Mouse (Mus musculus): Measurements from ENCODE around the gene Arhgef18.

Arhgef18 gene

GRCm38 (mm10) chr8:3417455-3417854 is 24.6 kb downstream of the Arhgef18 start:
- CTCF ChIA-PET: interaction anchor here in 2 of 4 experiments (0.8 to 3.1 kb wide), 3 partner anchors 22 to 30 kb away, joined by 3 to 12 read pairs (median 8); no protein-coding TSS in a partner anchor

DNA sequence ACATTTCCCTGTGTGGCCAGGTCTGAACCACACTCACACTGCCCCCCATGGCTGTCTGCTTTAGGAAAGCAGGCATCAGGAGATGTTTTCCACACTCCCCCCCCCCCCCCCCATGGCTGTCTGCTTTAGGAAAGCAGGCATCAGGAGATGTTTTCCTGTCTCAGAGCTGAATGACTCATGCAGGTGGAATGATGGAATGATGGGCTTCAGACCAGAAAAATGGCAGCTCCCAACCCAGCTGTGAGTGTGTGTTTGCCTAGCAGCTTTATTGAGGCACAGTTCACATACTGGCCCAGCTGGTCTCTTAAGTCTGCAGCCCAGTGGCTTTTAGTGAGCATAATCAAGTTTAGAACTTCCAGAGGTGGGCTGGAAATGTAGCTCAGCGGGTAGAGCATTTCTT is 25.3 kb downstream of the Arhgef18 start:
- ChIA-PET CTCF (interaction anchor here in 3 of 4 experiments (0.7 to 3.1 kb wide), 4 partner anchors 20 to 31 kb away, joined by 3 to 12 read pairs (median 6); no protein-coding TSS in a partner anchor), POLR2A (interaction anchor here in 3 of 4 experiments (0.6 to 12.8 kb wide), 18 partner anchors 9 to 162 kb away, joined by 3 to 204 read pairs (median 4); partner anchors contain the start of genes Arhgef18 (in 3 of the 3), A430078G23Rik (in 1 of the 3) and Mcoln1 (in 1 of the 3))

More at GRCm38 (mm10) chr8:3417455-3417854, 24.6 kb downstream of the Arhgef18 start:
- POLR2A ChIA-PET: interaction anchor here in 3 of 4 experiments (0.7 to 12.8 kb wide), 12 partner anchors 15 to 162 kb away, joined by 3 to 204 read pairs (median 4); partner anchors contain the start of genes Arhgef18 (in 3 of the 3), A430078G23Rik (in 1 of the 3) and Mcoln1 (in 1 of the 3)

DNA sequence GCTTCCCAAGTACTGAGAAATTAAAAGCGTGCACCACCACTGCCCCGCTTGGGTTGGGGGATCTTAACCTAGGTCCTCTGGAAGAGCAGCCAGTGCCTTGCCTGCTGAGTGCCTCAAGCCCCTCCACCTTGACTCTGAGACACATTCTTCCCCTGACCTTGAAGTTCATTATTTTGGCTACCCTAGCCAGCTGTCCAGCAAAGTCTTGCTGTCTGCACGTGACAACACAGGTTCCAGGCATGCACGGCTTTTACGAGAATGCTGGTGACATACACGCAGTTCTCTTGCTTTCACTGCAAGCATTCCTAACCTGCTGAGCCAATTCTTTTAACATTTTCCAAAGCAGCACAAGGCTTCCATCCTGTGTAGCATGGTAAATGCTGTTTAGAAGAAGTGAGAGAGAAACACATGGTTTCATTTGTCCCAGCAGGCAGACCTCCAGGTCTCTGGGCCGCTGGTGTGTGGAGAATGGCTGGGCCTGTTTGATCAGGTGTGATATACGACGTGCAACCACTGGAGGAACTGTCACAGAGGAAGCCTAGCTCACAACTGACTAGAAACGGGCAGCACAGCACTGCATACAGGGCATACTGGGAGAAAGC is 27.4 kb downstream of the Arhgef18 start:
- ChIA-PET CTCF (interaction anchor here in 2 of 4 experiments (0.9 to 3.1 kb wide), 2 partner anchors 19 to 33 kb away, joined by 3 to 8 read pairs; no protein-coding TSS in a partner anchor), POLR2A (interaction anchor here (0.6 to 12.8 kb wide), 15 partner anchors 8 to 787 kb away, joined by 3 to 204 read pairs (median 6); partner anchors contain the start of gene Arhgef18 (in 3 of the 4))

DNA sequence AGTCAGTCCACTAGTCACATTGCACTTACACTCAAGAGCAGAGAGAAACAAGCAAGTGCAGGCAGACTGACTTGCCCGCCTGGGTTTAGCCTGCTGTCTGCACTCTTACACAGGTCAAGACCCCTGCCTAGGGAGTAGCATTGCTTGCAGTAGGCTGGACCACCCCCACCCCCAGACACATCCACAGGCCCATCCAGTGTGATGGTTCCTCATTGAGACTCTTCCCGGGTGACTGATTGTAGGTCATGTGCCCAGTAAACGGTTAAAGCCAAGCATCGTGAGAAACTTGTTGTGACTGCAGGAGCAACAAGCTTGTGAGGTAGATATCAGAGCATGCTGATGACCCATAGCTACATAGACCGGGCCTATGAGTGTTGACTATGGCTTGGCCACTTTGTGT is 28.7 kb downstream of the Arhgef18 start:
- ChIA-PET CTCF (interaction anchor here in 3 of 4 experiments (0.6 to 1.0 kb wide), 3 partner anchors 34 to 573 kb away, joined by 3 to 4 read pairs (median 3); no protein-coding TSS in a partner anchor), POLR2A (interaction anchor here in 3 of 4 experiments (0.6 to 12.8 kb wide), 20 partner anchors 9 to 79 kb away, joined by 3 to 204 read pairs (median 4); partner anchors contain the start of genes Arhgef18 (in 2 of the 3), A430078G23Rik (in 1 of the 3) and Mcoln1 (in 1 of the 3))

DNA sequence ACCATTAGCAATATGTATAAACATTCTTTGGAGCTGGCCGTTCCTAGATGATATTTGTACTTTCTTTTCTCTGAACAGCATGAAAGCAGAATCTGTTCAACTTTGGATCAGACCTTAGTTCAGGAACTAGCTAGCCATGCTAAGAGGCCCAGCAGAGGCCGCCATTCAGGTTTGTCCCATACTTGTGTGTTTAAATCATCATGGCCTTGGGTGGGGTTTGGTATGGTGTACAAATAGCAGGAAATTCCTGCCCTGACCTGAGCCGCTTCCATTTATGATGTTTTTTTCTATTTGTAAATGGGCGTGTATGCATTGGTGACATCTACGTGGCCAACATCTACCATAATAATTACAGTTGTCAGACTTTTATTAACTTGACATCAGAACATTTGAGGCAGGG is 32.4 kb downstream of the Arhgef18 start:
- POLR2A ChIA-PET: interaction anchor here in 3 of 4 experiments (0.6 to 12.8 kb wide), 18 partner anchors 8 to 173 kb away, joined by 3 to 204 read pairs (median 10); partner anchors contain the start of genes Arhgef18 (in 3 of the 3) and A430078G23Rik (in 1 of the 3)
- CTCF ChIA-PET: interaction anchor here in 1 of 4 experiments (0.7 to 1.7 kb wide), 3 partner anchors 14 to 37 kb away, joined by 3 to 5 read pairs (median 4); no protein-coding TSS in a partner anchor

- CTCF ChIA-PET: interaction anchor here in 3 of 4 experiments (1.1 to 1.7 kb wide), 3 partner anchors 13 to 24 kb away, joined by 3 to 8 read pairs (median 4); no protein-coding TSS in a partner anchor
Observed at GRCm38 (mm10) chr8:3426211-3426610, 33.4 kb downstream of the Arhgef18 start.

DNA sequence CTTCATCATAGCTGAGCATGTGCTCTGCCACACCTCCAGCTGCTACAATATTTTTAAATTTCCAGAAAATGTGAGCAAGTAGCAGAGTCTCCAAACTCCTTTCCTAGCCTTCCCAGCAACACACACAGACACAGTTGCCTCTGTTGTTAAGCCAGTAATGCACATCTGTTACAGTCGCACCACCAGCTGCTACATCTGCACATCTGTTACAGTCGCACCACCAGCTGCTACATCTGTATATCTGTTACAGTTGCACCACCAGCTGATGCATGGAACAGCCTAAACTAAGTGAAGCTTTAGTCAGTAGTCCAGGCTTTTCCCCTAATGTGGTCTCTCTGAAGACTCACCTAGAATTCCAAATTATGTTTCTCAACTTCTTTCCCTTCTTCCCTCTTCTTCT is 35.6 kb downstream of the Arhgef18 start:
- CTCF ChIA-PET: no interaction called here
- POLR2A ChIA-PET: interaction anchor here in 1 of 4 experiments (3.3 to 12.8 kb wide), 2 partner anchors 10 to 29 kb away, joined by 18 to 204 read pairs; partner anchors contain the start of gene Arhgef18

More at GRCm38 (mm10) chr8:3426211-3426610, 33.4 kb downstream of the Arhgef18 start:
- POLR2A ChIA-PET: interaction anchor here (0.5 to 12.8 kb wide), 19 partner anchors 8 to 249 kb away, joined by 3 to 204 read pairs (median 5); partner anchors contain the start of genes Arhgef18 (in 2 of the 4) and A430078G23Rik (in 1 of the 4)

- ChIA-PET CTCF (no interaction called here), POLR2A (interaction anchor here in 2 of 4 experiments (0.8 to 1.0 kb wide), 2 partner anchors 9 to 42 kb away, joined by 3 to 6 read pairs; no protein-coding TSS in a partner anchor)
Observed at GRCm38 (mm10) chr8:3429966-3430365, 37.2 kb downstream of the Arhgef18 start.

GRCm38 (mm10) chr8:3431113-3431512 is 38.3 kb downstream of the Arhgef18 start:
- POLR2A ChIA-PET: interaction anchor here in 3 of 4 experiments (0.7 to 1.9 kb wide), 5 partner anchors 11 to 46 kb away, joined by 3 to 13 read pairs (median 5); no protein-coding TSS in a partner anchor
- CTCF ChIA-PET: interaction anchor here in 1 of 4 experiments (0.7 kb wide), 1 partner anchor 43 kb away, joined by 4 read pairs; no protein-coding TSS in a partner anchor

GRCm38 (mm10) chr8:3436492-3436891 is 43.7 kb downstream of the Arhgef18 start:
- CTCF ChIA-PET: interaction anchor here in 2 of 4 experiments (0.8 to 1.5 kb wide), 6 partner anchors 10 to 236 kb away, joined by 3 to 6 read pairs (median 3); partner anchors contain the start of gene Fcor (in 1 of the 2)
- POLR2A ChIA-PET: interaction anchor here in 2 of 4 experiments (0.6 to 6.5 kb wide), 9 partner anchors 10 to 82 kb away, joined by 3 to 32 read pairs (median 3); partner anchors contain the start of gene Arhgef18 (in 1 of the 2)

DNA sequence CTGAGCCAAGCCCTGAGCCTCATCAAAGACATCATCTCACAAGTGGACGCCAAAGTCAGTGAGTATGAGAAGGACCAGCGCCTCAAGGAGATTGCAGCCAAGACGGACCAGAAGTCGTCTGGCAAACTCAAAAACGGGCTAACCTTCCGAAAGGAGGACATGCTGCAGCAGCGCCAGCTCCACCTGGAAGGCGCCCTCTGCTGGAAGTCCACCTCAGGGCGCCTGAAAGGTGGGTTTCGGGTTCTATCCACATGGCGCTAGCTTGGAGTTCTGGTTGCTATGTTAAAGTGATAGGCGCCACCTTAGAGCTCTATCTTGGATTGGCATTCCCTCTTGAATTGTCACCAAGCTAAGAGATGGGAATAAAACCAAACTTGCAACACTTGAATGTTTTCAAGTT is 46.7 kb downstream of the Arhgef18 start:
- ChIA-PET POLR2A (interaction anchor here in 3 of 4 experiments (0.5 to 6.5 kb wide), 20 partner anchors 9 to 158 kb away, joined by 3 to 32 read pairs (median 3); no protein-coding TSS in a partner anchor), CTCF (interaction anchor here (0.6 to 4.2 kb wide), 49 partner anchors 9 to 866 kb away, joined by 3 to 37 read pairs (median 4); partner anchors contain the start of genes Pex11g (in 1 of the 4) and Trappc5 (in 1 of the 4))

DNA sequence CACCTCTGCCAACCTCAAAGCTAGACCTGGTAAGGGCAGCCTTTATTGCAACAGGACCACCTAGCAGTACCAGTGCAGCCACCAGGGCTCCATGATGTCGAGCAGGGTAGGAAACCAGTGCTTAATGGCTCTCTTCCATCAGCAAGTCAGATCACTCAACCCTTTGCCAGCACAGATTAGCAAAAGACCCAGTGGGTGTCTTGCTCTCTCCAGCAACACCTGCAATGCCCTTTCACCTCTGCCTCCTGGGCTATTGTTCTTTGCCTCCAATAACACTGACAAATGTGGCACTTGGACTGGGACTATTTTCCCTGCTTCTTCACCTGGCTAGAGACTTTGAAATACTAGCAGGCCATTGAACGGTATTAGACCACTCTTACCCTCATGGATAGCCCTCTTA is 56.4 kb downstream of the Arhgef18 start:
- CTCF ChIA-PET: interaction anchor here in 2 of 4 experiments (0.7 to 4.7 kb wide), 6 partner anchors 10 to 101 kb away, joined by 3 to 37 read pairs (median 3); no protein-coding TSS in a partner anchor
- POLR2A ChIA-PET: interaction anchor here in 3 of 4 experiments (0.7 to 3.0 kb wide), 9 partner anchors 10 to 96 kb away, joined by 3 to 16 read pairs (median 3); no protein-coding TSS in a partner anchor

DNA sequence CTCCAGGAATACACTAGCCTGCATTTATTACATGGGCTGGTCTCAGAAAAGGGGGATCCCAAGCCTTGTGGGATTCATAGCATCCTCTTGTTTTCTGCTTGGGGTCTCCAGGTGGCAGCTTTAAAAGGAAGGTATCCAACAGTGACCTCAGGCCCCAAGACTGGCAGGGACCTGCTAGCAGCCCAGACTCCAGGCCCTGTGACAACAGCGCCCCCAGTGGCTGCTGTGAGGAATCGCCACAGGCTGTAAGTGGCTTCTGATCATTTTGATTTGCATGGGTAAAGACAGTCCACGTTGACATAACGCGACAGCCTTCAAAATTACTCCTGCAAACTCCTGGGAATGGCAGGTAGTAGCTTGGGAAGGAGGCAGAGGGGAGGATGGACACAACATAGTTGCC is 57.9 kb downstream of the Arhgef18 start:
- POLR2A ChIA-PET: interaction anchor here in 3 of 4 experiments (0.9 to 3.1 kb wide), 8 partner anchors 9 to 18 kb away, joined by 3 to 16 read pairs (median 6); partner anchors contain the start of gene Pex11g (in 1 of the 3)
- CTCF ChIA-PET: interaction anchor here (0.5 to 4.7 kb wide), 31 partner anchors 8 to 226 kb away, joined by 3 to 37 read pairs (median 4); partner anchors contain the start of genes Zfp358 (in 2 of the 4), Fcor (in 1 of the 4) and Trappc5 (in 1 of the 4)

GRCm38 (mm10) chr8:3451992-3452391 is 59.2 kb downstream of the Arhgef18 start:
- POLR2A ChIA-PET: interaction anchor here (0.9 to 3.1 kb wide), 15 partner anchors 8 to 65 kb away, joined by 3 to 16 read pairs (median 4); partner anchors contain the start of genes Mcoln1 (in 1 of the 4) and Pex11g (in 1 of the 4)

GRCm38 (mm10) chr8:3463248-3463647 is 70.4 kb downstream of the Arhgef18 start:
- ChIA-PET POLR2A (interaction anchor here in 2 of 4 experiments (0.5 to 2.0 kb wide), 5 partner anchors 7 to 97 kb away, joined by 3 to 7 read pairs (median 5); no protein-coding TSS in a partner anchor), CTCF (interaction anchor here (0.5 to 6.8 kb wide), 8 partner anchors 13 to 493 kb away, joined by 3 to 43 read pairs (median 4); partner anchors contain the start of gene Fcor (in 1 of the 4))

More at GRCm38 (mm10) chr8:3451992-3452391, 59.2 kb downstream of the Arhgef18 start:
- CTCF ChIA-PET: interaction anchor here in 3 of 4 experiments (0.6 to 4.7 kb wide), 15 partner anchors 9 to 220 kb away, joined by 3 to 37 read pairs (median 4); partner anchors contain the start of gene Fcor (in 1 of the 3)

DNA sequence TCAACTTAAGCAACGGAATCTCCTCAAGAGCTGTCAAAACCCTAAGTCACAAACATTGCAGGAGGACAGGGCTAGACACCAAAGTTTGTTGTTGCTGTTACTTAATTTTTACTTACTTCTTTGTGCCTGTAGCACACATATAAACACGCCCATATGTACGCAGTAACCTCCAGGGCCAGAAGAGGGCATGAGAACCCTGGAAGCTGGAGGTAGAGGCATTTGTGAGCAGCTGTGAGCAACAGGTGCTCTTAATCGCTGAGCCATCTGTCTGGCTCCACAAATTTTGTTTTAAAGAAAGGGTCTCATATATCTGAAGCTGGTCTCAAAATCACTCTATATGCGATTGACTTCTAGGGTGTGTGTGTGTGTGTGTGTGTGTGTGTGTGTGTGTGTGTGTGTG is 71.5 kb downstream of the Arhgef18 start:
- CTCF ChIA-PET: interaction anchor here in 3 of 4 experiments (0.6 to 6.8 kb wide), 17 partner anchors 8 to 492 kb away, joined by 3 to 43 read pairs (median 4); partner anchors contain the start of genes Fcor (in 2 of the 3) and Trappc5 (in 2 of the 3)
- POLR2A ChIA-PET: interaction anchor here in 3 of 4 experiments (0.6 to 2.0 kb wide), 10 partner anchors 9 to 245 kb away, joined by 3 to 10 read pairs (median 4); partner anchors contain the start of genes Mcoln1 (in 1 of the 3) and Trappc5 (in 1 of the 3)

Data from embryonic stem cell, embryonic (primary cell).